Mouse (Mus musculus): ENCODE results near the gene Cacnb2. TPM values are rescaled to one million over a fixed set of nuclear protein-coding genes. Genes with fewer than 3 reads are reported as not detected.

Gene Cacnb2
- total RNA-seq, 4 experiments from 2014 or later = 0.27 to 1.1 (median 0.55) TPM

- DNase-seq (ENCODE audit: low spot score in 2 of 2) = no peak
These were observed 258.7 kb downstream of the Cacnb2 start for GRCm38 (mm10) chr2:14861613-14862012.

GRCm38 (mm10) chr2:14862981-14863380, 260.1 kb downstream of the Cacnb2 start:
- DNase-seq (ENCODE audit: low spot score in 2 of 2) = no peak

- DNase-seq (ENCODE audit: low spot score in 2 of 2) = no peak
These were observed 270.2 kb downstream of the Cacnb2 start for GRCm38 (mm10) chr2:14873116-14873515.

GRCm38 (mm10) chr2:14873701-14874181, 270.9 kb downstream of the Cacnb2 start:
- DNase-seq (ENCODE audit: low spot score in 2 of 2) = no peak

- no peak for DNase-seq (ENCODE audit: low spot score in 2 of 2)
These were observed 271.6 kb downstream of the Cacnb2 start for GRCm38 (mm10) chr2:14874281-14875037.

GRCm38 (mm10) chr2:14875121-14875520, 272.2 kb downstream of the Cacnb2 start:
- no peak for DNase-seq (ENCODE audit: low spot score in 2 of 2)

GRCm38 (mm10) chr2:14875616-14876015, 272.7 kb downstream of the Cacnb2 start:
- no peak for DNase-seq (ENCODE audit: low spot score in 2 of 2)

GRCm38 (mm10) chr2:14878953-14879352, 276.1 kb downstream of the Cacnb2 start:
- DNase-seq (ENCODE audit: low spot score in 2 of 2) = no peak

- no peak for DNase-seq (ENCODE audit: low spot score in 2 of 2)
These were observed 280.6 kb downstream of the Cacnb2 start for GRCm38 (mm10) chr2:14883460-14883859.

- no peak for DNase-seq (ENCODE audit: low spot score in 2 of 2)
These were observed 285.7 kb downstream of the Cacnb2 start for GRCm38 (mm10) chr2:14888406-14889195.

- DNase-seq (ENCODE audit: low spot score in 2 of 2) = no peak
These were observed 300.9 kb downstream of the Cacnb2 start for GRCm38 (mm10) chr2:14903837-14904236.

- no peak for DNase-seq (ENCODE audit: low spot score in 2 of 2)
These were observed 302.0 kb downstream of the Cacnb2 start for GRCm38 (mm10) chr2:14904865-14905264.

GRCm38 (mm10) chr2:14907124-14907925, 304.4 kb downstream of the Cacnb2 start:
- no peak for DNase-seq (ENCODE audit: low spot score in 2 of 2)

- no peak for DNase-seq (ENCODE audit: low spot score in 2 of 2)
These were observed 314.8 kb downstream of the Cacnb2 start for GRCm38 (mm10) chr2:14917585-14918247.

- no peak for DNase-seq (ENCODE audit: low spot score in 2 of 2)
These were observed 327.0 kb downstream of the Cacnb2 start for GRCm38 (mm10) chr2:14929866-14930265.

GRCm38 (mm10) chr2:14931968-14932367, 329.1 kb downstream of the Cacnb2 start:
- DNase-seq (ENCODE audit: low spot score in 2 of 2) = no peak

GRCm38 (mm10) chr2:14936492-14936891, 333.6 kb downstream of the Cacnb2 start:
- no peak for DNase-seq (ENCODE audit: low spot score in 2 of 2)

- DNase-seq (ENCODE audit: low spot score in 2 of 2) = no peak
These were observed 339.4 kb downstream of the Cacnb2 start for GRCm38 (mm10) chr2:14942261-14942660.

- no peak for DNase-seq (ENCODE audit: low spot score in 2 of 2)
These were observed 340.9 kb downstream of the Cacnb2 start for GRCm38 (mm10) chr2:14943691-14944357.

- DNase-seq (ENCODE audit: low spot score in 2 of 2) = no peak
These were observed 350.2 kb downstream of the Cacnb2 start for GRCm38 (mm10) chr2:14953090-14953489.
